Mouse (Mus musculus) right cerebral cortex, adult 18-20 months (tissue): ENCODE measurements at regions not wholly inside any gene's neighbourhood (a gene's known extent, or its start where the extent isn't known, plus 50 kb on each side); places are given as distances from the start of the nearest gene placed in this dataset.
A peak's percentile ranks its signal among the peaks of the same experiment; 100 is the strongest.

Source experiments
- DNase-seq: peaks from one replicate; pipeline ENCODE4 v3.0.0; 2022; ENCODE audit warnings: mixed read lengths

DNA sequence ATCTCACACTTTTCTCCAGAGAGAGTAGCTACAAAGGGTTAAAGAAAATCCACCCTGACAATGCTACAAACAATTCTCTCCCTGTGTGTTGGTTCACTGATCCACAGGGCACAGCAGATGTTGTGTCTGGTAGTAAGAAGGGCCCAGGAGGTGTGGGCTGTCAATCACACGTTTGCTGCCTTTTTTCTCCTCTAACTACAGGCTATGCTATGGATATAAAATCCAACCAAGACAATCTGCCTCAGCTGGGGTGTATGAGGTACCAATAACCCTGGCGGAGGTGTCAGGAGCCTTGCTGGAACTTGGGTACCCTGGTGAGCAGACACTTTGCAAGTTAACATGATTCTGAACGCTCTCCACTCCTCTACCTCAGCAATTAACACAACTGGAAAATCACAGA, 1002.1 kb upstream of the Pou3f2 start:
- DNase-seq = no peak

DNA sequence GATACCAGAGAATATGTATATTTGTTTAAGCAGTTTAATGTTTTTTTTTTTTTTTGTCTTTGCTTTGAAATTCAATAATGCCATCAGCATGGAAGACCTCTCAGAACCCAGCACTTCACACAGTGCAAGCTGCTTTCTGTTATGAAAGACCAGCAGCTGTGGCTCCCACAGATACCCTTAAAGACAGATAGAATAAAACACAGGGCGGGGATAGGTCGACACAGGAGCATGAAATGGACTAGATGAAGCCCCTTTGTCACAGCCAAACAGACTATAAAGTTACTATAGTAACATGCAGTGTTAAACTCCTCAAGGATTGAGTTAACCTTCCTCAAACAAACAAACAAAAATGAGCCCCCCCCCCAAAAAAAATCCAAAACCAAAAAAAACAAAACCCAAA, 1003.1 kb upstream of the Pou3f2 start:
- no peak for DNase-seq

DNA sequence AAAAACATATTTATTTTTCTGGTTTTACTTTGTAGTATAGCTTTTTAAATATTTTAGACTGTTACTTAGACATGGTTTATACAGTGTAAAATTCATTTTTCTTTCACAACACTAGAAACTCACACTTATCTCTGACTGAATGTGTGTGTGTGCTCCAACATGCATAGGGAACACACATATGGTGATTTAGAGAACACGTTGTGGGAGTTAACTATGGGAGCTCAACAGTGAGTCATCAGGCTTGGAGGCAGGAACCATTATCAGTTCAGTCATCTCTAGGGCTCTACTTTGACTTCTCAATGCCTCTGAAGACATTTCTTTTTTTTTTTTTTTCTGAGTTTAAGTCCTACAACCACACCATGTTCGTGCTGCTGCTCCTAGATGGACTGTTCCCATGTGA, 997.5 kb upstream of the Mms22l start:
- peak; percentile 24 for DNase-seq

DNA sequence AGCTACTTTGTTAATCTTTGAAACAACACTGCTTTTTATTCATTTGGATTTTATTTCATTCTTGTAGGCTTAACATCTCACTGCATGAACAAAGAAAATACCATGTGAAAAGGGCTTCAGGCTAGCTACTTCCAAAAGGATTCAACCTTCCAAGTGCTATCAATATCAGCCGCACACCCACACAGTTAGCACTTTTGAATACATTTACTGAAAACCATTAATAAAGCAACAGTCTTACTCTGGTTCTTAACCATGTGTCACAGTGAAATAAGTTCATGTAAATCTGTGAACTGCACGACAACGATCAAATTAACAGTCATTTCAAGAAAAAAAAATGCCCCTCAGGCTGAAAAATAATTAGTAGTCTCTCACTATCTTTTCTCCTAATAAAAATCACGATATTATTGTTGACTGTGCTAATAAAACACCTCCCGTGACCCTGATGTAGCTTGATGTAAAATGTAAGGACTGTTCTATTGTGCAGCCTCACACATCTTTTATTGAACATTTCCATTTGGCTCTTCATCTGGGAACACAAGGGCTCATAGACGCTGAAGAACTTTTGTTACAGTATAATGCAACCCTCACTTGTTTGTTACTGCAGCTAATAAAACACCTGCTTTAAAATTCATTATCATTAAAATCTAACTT, 991.4 kb upstream of the Mms22l start:
- DNase-seq = no peak

DNA sequence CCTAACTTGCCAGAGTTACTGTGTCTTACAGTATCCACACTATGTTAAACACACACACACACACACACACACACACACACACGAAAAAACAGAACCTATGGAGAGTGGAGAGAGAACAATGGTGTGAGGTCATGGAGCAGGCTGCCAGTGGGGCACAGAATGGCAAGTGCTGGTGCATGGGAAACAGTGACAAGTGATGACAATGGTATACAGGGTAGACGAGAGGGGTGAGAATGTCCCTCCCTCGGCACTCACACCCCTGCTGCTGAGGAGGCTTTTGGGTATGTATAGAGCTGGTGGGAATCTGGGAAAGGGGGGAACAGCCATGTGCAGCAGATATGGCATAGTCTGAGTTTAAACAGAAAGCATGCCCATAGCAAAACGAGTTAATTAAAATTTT, 985.4 kb upstream of the Mms22l start:
- DNase-seq = no peak

DNA sequence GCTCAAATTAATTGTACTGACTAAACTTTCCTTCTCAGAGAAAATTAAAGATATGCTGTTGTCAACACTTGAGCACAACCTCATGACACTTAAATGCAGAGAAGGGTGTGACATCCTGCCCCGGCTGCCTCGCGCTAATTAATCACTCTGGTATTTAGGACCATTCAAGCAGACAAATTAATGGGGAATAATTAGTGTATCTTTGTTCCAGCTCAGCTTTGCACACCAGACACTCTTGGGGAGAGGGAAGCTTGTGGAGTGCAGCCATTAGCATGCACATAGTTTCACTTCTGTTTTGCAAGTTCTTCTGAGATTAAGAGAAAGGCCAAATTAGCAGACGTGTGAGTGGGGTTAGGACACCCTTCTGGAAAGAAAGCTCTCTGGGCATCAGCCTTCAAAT, 984.2 kb upstream of the Mms22l start:
- DNase-seq = no peak

DNA sequence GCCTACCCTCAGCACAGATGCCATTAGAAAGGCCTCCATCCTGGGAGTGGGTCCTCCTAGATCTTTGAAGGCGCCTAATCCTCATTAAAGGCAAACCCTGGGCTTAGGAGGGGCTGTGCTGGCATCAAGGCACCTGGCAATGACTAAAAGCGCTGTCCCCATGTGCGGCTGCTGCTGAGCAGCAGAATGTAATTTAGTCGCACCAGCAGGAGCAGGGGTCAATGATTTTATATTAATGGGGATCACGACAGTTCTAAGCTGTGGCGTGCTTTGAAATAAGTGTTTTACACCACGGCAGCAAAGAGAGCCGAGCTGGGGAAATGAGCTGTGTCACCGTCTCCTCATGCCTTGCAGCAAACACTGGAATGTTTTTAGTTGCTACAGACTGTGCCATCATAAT, 982.3 kb upstream of the Mms22l start:
- DNase-seq = no peak
